Mouse (Mus musculus): Measurements from ENCODE around the gene Ngfr.

DNA sequence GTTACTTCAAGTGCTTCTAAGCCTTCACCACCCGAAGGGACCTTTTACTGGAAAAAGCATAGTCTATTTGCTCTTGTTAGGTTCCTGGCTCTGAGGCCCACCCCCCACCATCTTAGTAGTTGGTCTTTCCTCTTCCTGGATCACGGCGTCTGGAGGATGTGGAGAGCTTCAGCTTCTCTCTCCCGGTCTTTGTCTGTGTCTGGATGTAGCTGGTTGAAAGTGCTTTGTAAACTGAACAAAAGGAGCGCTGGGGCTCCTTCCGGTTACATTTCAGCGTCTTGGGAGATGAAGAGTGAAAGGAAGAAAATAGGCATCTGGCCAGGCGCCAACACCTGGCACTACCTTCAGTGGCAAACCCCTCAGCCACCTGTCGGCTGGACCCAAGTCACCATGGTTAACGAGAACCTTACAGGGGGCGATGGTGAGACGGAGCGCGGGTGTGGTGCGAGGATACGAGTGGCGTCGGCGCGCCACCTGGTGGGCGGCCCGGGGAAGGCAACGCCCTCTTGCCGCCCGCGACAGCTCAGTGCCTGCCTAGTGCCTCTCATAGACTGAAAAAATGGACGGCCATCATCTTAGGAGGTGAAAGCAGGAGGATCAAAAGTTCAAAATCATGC is 67.0 kb downstream of the Ngfr start:
- TF ChIP-seq CTCF (IDR thresholded peaks at IDR 0.05; ENCODE audit: control insufficient read depth, insufficient read depth, insufficient read length) (peak; percentile 91), MAX (IDR thresholded peaks at IDR 0.05) (no peak), CEBPB (IDR thresholded peaks at IDR 0.05; ENCODE audit: low read depth) (no peak), MYOG (IDR thresholded peaks at IDR 0.05; ENCODE audit: control insufficient read depth, extremely low read depth, insufficient read length) (no peak), USF1 (IDR thresholded peaks at IDR 0.05; ENCODE audit: low read depth) (no peak)

All from C2C12 (cell line).